Mouse (Mus musculus): ENCODE data around the gene Tas2r144. TPM values are rescaled to one million over a fixed set of nuclear protein-coding genes. Genes with fewer than 3 reads are reported as not detected.

The Tas2r144 gene
- total RNA-seq (2014; fragmentation: Nextera tagmentation): not detected in 2 replicates
- not detected in 2 replicates for total RNA-seq (2017)

GRCm38 (mm10) chr6:42215028-42215427 lies at the start of gene Tas2r144:
Gene Tas2r144 (plus strand): TSS chr6:42215328.
- no peak for ATAC-seq (replicated peaks; ENCODE audit: low FRiP score, low TSS enrichment, poor library complexity, severe bottlenecking)

GRCm38 (mm10) chr6:42182462-42182861 lies 32.7 kb upstream of the Tas2r144 start:
- ATAC-seq (replicated peaks; ENCODE audit: low FRiP score, low TSS enrichment, poor library complexity, severe bottlenecking): no peak

GRCm38 (mm10) chr6:42186230-42186629 lies 28.9 kb upstream of the Tas2r144 start:
- no peak for ATAC-seq (replicated peaks; ENCODE audit: low FRiP score, low TSS enrichment, poor library complexity, severe bottlenecking)

DNA sequence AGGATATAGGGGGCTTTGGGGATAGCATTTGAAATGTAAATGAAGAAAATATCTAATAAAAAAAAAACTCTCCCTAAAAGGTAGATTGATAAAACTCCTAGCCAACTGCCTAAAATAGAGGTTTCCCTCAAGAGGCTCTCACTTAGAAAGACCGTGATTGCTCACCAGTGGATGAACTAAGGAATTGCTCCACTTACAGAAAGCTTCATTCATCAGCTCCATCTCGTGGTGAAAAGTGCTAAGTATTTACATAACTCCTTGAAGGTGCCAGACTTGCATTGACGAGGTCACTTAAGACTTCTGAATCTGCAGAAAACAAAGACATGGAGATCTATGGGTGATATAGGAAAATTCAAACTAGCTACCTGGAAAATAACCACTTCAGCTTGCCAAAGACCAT lies 17.4 kb upstream of the Tas2r144 start:
- ATAC-seq (replicated peaks; ENCODE audit: low FRiP score, low TSS enrichment, poor library complexity, severe bottlenecking): no peak

DNA sequence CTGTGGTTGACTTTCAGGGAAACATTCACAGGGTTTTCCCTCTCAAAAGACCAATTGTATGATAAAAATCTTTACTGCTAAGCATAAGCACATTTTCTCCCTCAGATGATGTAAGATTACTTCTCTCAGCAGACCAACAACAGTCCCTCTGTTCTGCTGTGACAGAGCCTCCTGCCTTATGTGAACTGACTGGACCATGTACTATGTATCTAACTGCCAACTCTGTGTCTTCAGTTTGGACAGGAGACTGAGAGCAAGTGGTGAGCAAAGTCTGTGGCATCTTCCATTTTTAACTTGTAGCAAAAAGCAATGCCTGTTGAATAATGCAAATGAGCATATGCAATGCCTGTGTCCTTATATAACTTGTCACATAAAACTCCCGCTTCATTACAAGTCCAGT lies 15.6 kb upstream of the Tas2r144 start:
- no peak for ATAC-seq (replicated peaks; ENCODE audit: low FRiP score, low TSS enrichment, poor library complexity, severe bottlenecking)

- no peak for ATAC-seq (replicated peaks; ENCODE audit: low FRiP score, low TSS enrichment, poor library complexity, severe bottlenecking)
Observed at GRCm38 (mm10) chr6:42222286-42222685, 7.2 kb downstream of the Tas2r144 start.

DNA sequence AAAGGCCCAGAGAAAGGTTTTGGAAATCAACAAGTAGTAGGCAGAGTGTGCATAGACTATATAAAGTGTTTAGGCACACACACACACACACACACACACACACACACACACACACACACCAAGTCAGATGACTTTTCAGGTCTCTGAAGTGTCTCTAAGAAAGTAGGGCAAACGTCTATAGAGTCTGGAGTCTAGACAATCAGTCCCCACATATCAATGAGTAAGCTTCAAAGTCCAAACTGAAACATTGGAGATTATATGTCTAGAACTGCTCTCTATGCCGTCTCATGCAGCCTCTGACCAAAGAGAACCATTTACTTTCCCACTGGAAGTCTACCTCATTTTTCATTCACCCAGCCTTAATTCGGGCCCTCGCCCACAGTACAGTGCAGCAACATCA lies 9.9 kb downstream of the Tas2r144 start:
- no peak for ATAC-seq (replicated peaks; ENCODE audit: low FRiP score, low TSS enrichment, poor library complexity, severe bottlenecking)

GRCm38 (mm10) chr6:42227240-42228101 lies 12.3 kb downstream of the Tas2r144 start:
- peak; percentile 90 for ATAC-seq (replicated peaks; ENCODE audit: low FRiP score, low TSS enrichment, poor library complexity, severe bottlenecking)

- no peak for ATAC-seq (replicated peaks; ENCODE audit: low FRiP score, low TSS enrichment, poor library complexity, severe bottlenecking)
Observed at GRCm38 (mm10) chr6:42229610-42230009, 14.5 kb downstream of the Tas2r144 start.

GRCm38 (mm10) chr6:42231191-42231590 lies 16.1 kb downstream of the Tas2r144 start:
- no peak for ATAC-seq (replicated peaks; ENCODE audit: low FRiP score, low TSS enrichment, poor library complexity, severe bottlenecking)

DNA sequence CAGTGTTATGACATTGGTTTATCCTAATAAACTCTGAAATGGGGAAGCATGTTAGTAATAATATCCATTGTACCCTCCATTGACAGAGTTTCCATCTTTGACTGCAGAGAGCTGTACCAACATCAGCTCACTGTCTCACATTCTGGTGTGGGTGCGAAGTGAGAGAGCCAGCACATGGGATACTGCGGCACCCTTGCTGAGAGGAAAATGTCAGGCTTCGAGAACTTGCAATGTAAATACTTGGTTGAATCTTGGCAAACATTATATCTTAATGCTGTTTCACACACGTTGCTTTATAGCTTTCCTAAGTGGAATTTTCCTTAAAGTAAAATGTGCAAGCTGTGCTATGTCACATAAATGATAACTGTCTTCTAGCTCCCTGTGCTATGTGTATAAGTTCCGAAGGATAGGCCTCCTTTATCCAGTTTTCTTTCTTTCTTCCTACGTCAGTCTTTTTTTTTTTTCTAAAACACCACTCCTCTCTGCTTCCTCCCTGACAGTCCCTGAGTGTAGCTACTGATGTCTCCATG lies 22.2 kb downstream of the Tas2r144 start:
- ATAC-seq (replicated peaks; ENCODE audit: low FRiP score, low TSS enrichment, poor library complexity, severe bottlenecking): no peak

DNA sequence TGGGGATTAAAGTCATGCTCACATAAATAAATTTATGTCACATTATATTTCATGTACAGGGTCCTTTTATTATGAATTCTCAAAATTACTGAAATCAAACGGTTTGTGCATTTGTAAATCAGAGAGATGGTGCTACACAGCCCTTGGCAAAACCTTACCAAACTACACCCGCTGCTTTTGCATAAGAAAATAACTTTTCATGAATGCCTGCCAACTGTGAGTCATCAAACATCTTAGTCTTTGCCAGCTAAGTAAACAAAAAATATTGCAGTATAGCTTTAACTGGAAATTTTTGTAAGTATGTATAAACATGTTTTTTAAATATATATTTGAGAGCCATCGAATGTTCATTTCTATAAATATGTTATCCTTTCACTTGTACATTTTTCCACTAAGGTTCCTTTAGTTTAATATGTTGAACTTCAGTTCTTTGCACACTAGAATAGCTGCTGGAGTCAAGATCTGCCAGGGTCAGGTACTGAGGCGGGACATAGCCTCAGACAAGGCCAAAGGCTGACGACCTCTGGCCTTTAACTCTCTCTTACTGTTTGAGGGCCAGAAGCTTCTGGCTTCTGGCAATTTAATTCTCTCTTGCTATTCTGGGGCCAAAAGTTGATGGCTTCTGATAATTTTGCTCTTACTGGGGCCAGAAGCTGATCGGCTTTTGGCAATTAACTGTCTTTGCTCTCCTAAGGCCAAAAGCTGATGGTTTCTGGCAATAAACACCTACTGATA lies 26.4 kb downstream of the Tas2r144 start:
- no peak for ATAC-seq (replicated peaks; ENCODE audit: low FRiP score, low TSS enrichment, poor library complexity, severe bottlenecking)

DNA sequence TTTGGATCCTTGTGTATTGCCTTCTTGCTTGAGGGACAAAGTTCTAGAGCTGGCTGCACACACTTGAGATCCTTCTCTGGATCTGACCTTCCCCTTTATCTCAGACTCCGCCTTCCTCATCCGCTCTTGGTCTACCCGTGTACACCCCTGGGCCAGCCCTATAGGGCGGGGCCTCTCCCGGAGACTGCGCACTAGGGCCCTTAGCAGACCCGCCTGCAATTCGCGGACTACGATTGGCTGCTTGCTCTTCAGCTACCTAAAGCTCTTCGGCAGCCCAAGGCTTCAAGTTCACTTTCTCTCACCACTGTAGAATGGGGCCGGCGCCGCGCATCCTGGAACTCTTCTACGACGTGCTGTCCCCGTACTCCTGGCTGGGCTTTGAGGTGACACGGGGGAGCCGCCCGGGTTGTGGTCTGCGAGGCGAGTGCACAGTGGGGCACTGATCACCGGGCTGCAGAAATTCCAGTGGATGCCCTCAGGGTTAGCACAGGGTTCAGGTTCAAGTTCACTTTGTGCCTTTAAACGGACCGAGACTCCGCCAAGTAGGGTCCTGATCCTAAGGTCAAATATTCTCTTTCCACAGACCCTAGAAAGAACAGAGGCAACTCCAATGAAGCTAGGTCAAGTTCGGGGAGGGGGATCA lies 30.7 kb downstream of the Tas2r144 start, which contains the start of gene Gstk1:
Gene Gstk1, plus strand, starts transcription at position 225 of the 643 bp plus-strand sequence.
- peak; percentile 99 for ATAC-seq (replicated peaks; ENCODE audit: low FRiP score, low TSS enrichment, poor library complexity, severe bottlenecking)

- no peak for ATAC-seq (replicated peaks; ENCODE audit: low FRiP score, low TSS enrichment, poor library complexity, severe bottlenecking)
Observed at GRCm38 (mm10) chr6:42247173-42247572, 32.0 kb downstream of the Tas2r144 start.

DNA sequence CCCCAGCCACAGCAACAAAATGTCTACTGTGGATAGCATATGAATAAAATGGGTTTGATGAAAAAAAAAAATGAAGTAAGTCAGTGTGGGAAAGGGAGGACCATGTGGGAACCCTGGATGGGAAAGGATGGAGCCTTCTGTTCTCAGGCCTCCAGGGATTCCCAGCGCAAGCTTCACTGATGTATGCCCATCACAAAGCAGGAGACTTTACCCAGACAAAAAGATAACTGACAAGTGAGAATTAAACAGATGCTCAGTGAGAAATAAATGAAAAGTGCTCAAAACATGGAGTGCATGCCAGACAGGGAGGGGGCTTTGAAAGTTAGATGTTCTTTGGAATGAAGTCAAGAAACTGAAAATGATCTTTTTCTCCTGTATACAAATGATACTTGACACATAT lies 32.9 kb downstream of the Tas2r144 start:
- no peak for ATAC-seq (replicated peaks; ENCODE audit: low FRiP score, low TSS enrichment, poor library complexity, severe bottlenecking)

DNA sequence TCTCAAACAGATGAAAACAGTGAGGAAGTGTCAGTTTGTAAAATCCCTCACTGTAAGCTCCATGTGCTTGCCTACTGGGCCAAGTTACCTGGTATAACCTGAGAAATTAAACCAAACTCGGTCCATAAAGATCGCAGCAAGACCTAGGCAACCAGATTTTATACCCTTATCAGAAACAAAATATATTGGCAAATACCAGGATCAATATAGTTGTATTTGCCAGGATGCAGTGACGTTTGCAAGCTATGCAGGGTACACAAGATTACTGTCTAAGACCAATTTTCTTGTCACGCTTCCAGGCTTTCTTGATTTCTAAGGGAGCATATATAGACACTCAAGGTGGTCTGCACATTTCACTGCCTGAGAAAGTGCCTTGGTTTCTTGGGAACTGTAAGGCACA lies 36.7 kb downstream of the Tas2r144 start:
- no peak for ATAC-seq (replicated peaks; ENCODE audit: low FRiP score, low TSS enrichment, poor library complexity, severe bottlenecking)

GRCm38 (mm10) chr6:42253103-42253502 lies 38.0 kb downstream of the Tas2r144 start:
- ATAC-seq (replicated peaks; ENCODE audit: low FRiP score, low TSS enrichment, poor library complexity, severe bottlenecking): no peak

DNA sequence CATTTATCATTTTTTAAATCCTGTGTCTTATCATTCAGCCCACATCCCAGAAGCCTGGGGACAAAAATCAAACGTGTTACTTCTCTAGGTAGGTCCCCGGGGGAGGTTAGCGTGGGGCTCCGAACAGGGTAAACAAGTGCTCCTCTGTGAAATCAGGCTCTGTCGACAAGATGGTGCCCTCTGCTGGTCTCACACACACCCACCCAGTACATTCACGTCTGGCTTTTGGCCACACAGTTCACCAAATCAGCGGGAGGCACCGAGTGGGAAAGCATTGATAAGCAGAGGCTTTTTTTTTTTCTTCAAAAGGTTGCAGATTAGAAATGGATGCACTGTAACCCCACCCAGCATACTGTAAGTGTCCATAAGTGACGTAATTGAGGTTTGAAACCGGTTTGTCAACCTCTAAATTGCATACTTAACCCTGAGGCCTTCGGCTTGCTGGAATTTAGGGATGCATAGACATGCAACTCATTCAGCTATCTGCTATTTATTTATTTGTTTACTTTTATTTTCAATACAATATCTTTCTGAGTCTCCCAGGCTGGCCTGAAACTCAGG lies 42.3 kb downstream of the Tas2r144 start:
- ATAC-seq (replicated peaks; ENCODE audit: low FRiP score, low TSS enrichment, poor library complexity, severe bottlenecking): peak; percentile 97

DNA sequence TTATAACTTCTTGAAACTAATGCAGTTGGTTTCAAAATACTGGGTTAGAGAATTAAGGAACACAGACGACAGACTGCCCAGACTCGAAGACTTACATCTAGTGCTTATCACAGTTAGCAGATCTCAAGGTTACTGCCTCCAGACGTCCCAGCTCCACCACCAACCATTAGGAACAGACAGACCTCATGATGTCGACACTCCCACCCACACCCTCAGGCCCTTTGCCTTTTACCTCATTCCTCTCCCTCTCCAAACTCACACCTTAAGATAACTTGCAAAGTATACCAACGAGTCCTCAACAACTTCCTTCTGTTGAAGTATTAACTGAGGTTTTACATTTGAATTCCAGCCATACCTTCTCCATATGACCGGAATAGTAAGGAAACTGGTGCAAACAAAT lies 45.3 kb downstream of the Tas2r144 start:
- ATAC-seq (replicated peaks; ENCODE audit: low FRiP score, low TSS enrichment, poor library complexity, severe bottlenecking): no peak
